Mouse (Mus musculus): ENCODE data around the gene Serpina3m. TPM values are rescaled to one million over a fixed set of nuclear protein-coding genes. Genes with fewer than 3 reads are reported as not detected.
"Not testable (repeated sequence)": the region's sequence is repeated elsewhere in the genome, so short reads cannot be mapped to it uniquely, and the experiment has no call there.

Serpina3m gene
- total and polyA plus RNA-seq, 3 experiments = not detected

- no peak for DNase-seq
- intact Hi-C loops (cut with DNase I) = no loop called here
- WGBS = 66% methylated on average over 2 of the region's 2 CpGs
- no peak overlapping the region for H3K9ac ChIP-seq (ENCODE audit: low read depth, low read length)
- H3K27me3 ChIP-seq (ENCODE audit: control insufficient read depth, insufficient read depth, low read length) = no peaks in the 10 kb centered on the region
- no peaks in the 10 kb centered on the region for H3K79me2 ChIP-seq (replicated peaks; ENCODE audit: control insufficient read depth, insufficient read depth, low read length)
- no peak overlapping the region for H3K27ac ChIP-seq
- H3K4me3 ChIP-seq = no peak overlapping the region
- TF ChIP-seq POLR2A (IDR thresholded peaks at IDR 0.05; ENCODE audit: insufficient read depth, low read depth, low read length) (no peak), CTCF (IDR thresholded peaks at IDR 0.05) (no peak), EP300 (IDR thresholded peaks at IDR 0.05; ENCODE audit: insufficient read depth, low read depth, low read length) (no peak)
- no peaks in the 10 kb centered on the region for H3K36me3 ChIP-seq (ENCODE audit: control insufficient read depth, insufficient read depth, low read length)
- no peaks in the 10 kb centered on the region for H3K4me1 ChIP-seq (ENCODE audit: control insufficient read depth, insufficient read depth, low read length)
These were observed 8.8 kb downstream of the Serpina3m start for GRCm38 (mm10) chr12:104347091-104347490.

- not testable (repeated sequence) for H3K36me3 ChIP-seq (ENCODE audit: control insufficient read depth, insufficient read depth, low read length); H3K27ac ChIP-seq; H3K79me2 ChIP-seq (replicated peaks; ENCODE audit: control insufficient read depth, insufficient read depth, low read length); H3K4me3 ChIP-seq; H3K9ac ChIP-seq (ENCODE audit: low read depth, low read length); H3K4me1 ChIP-seq (ENCODE audit: control insufficient read depth, insufficient read depth, low read length); H3K27me3 ChIP-seq (ENCODE audit: control insufficient read depth, insufficient read depth, low read length)
- TF ChIP-seq CTCF (IDR thresholded peaks at IDR 0.05) = peak; percentile 59
- intact Hi-C loops (cut with DNase I) = loop anchor here (2.0 kb wide), 1 partner anchor 67 kb away; no protein-coding TSS in a partner anchor
- DNase-seq = peak; percentile 6 to 36
- WGBS = 22% methylated on average over 3 of the region's 3 CpGs
These were observed 13.5 kb downstream of the Serpina3m start for GRCm38 (mm10) chr12:104351812-104352211.

DNA sequence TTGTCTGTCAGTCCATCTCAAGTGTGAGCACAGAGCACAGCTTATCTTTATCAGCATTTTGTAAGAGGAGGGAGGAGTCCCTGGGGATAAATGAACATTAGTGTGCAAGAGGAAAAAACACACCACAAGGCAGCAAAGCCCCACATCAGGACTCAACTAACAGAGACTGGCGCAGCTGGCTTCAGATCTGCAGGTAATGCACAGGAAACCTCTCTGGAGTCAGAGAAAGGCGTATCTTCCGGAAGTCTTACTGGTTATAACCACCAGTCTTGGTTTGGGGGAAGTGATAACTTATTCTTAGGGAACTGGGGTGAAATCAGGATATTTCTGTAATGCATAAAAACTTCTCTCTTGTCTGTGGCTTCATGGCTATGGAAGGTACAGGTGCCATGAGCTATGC lies 17.7 kb downstream of the Serpina3m start:
- 74% methylated on average over 3 of the region's 3 CpGs for WGBS
- DNase-seq = no peak
- TF ChIP-seq CTCF (IDR thresholded peaks at IDR 0.05) (no peak), POLR2A (IDR thresholded peaks at IDR 0.05; ENCODE audit: insufficient read depth, low read depth, low read length) (no peak), EP300 (IDR thresholded peaks at IDR 0.05; ENCODE audit: insufficient read depth, low read depth, low read length) (no peak)
- Histone ChIP-seq H3K9ac (ENCODE audit: low read depth, low read length) (no peak overlapping the region), H3K4me3 (no peak overlapping the region), H3K4me1 (ENCODE audit: control insufficient read depth, insufficient read depth, low read length) (no peaks in the 10 kb centered on the region), H3K79me2 (replicated peaks; ENCODE audit: control insufficient read depth, insufficient read depth, low read length) (no peaks in the 10 kb centered on the region), H3K36me3 (ENCODE audit: control insufficient read depth, insufficient read depth, low read length) (no peaks in the 10 kb centered on the region), H3K27ac (no peak overlapping the region), H3K27me3 (ENCODE audit: control insufficient read depth, insufficient read depth, low read length) (no peaks in the 10 kb centered on the region)
- intact Hi-C loops (cut with DNase I) = no loop called here

GRCm38 (mm10) chr12:104369986-104370385 lies 31.7 kb downstream of the Serpina3m start:
- no peak overlapping the region for H3K27ac ChIP-seq
- no peak overlapping the region for H3K4me3 ChIP-seq
- no peaks in the 10 kb centered on the region for H3K79me2 ChIP-seq (replicated peaks; ENCODE audit: control insufficient read depth, insufficient read depth, low read length)
- no peak for DNase-seq
- no peak for TF ChIP-seq EP300 (IDR thresholded peaks at IDR 0.05; ENCODE audit: insufficient read depth, low read depth, low read length)
- TF ChIP-seq POLR2A (IDR thresholded peaks at IDR 0.05; ENCODE audit: insufficient read depth, low read depth, low read length) = no peak
- TF ChIP-seq CTCF (IDR thresholded peaks at IDR 0.05) = no peak
- no peaks in the 10 kb centered on the region for H3K27me3 ChIP-seq (ENCODE audit: control insufficient read depth, insufficient read depth, low read length)
- no peaks in the 10 kb centered on the region for H3K36me3 ChIP-seq (ENCODE audit: control insufficient read depth, insufficient read depth, low read length)
- intact Hi-C loops (cut with DNase I) = no loop called here
- 83% methylated on average over 3 of the region's 3 CpGs for WGBS
- no peak overlapping the region for H3K9ac ChIP-seq (ENCODE audit: low read depth, low read length)
- no peaks in the 10 kb centered on the region for H3K4me1 ChIP-seq (ENCODE audit: control insufficient read depth, insufficient read depth, low read length)

- H3K27me3 ChIP-seq (ENCODE audit: control insufficient read depth, insufficient read depth, low read length); H3K79me2 ChIP-seq (replicated peaks; ENCODE audit: control insufficient read depth, insufficient read depth, low read length); DNase-seq; H3K36me3 ChIP-seq (ENCODE audit: control insufficient read depth, insufficient read depth, low read length); H3K4me3 ChIP-seq; intact Hi-C loops (cut with DNase I); H3K9ac ChIP-seq (ENCODE audit: low read depth, low read length); H3K27ac ChIP-seq; H3K4me1 ChIP-seq (ENCODE audit: control insufficient read depth, insufficient read depth, low read length): not testable (repeated sequence)
- 69% methylated on average over 5 of the region's 5 CpGs for WGBS
These were observed 38.9 kb downstream of the Serpina3m start for GRCm38 (mm10) chr12:104377179-104377578.

- H3K27me3 ChIP-seq (ENCODE audit: control insufficient read depth, insufficient read depth, low read length); DNase-seq; H3K27ac ChIP-seq; H3K79me2 ChIP-seq (replicated peaks; ENCODE audit: control insufficient read depth, insufficient read depth, low read length); H3K9ac ChIP-seq (ENCODE audit: low read depth, low read length); H3K36me3 ChIP-seq (ENCODE audit: control insufficient read depth, insufficient read depth, low read length); intact Hi-C loops (cut with DNase I); H3K4me3 ChIP-seq; H3K4me1 ChIP-seq (ENCODE audit: control insufficient read depth, insufficient read depth, low read length): not testable (repeated sequence)
- WGBS = 68% methylated on average over 2 of the region's 2 CpGs
These were observed 40.1 kb downstream of the Serpina3m start for GRCm38 (mm10) chr12:104378351-104378750.

- intact Hi-C loops (cut with DNase I); H3K27me3 ChIP-seq (ENCODE audit: control insufficient read depth, insufficient read depth, low read length); DNase-seq; H3K4me3 ChIP-seq; H3K27ac ChIP-seq; H3K79me2 ChIP-seq (replicated peaks; ENCODE audit: control insufficient read depth, insufficient read depth, low read length); H3K9ac ChIP-seq (ENCODE audit: low read depth, low read length); H3K4me1 ChIP-seq (ENCODE audit: control insufficient read depth, insufficient read depth, low read length); H3K36me3 ChIP-seq (ENCODE audit: control insufficient read depth, insufficient read depth, low read length): not testable (repeated sequence)
- 63% methylated on average over 5 of the region's 5 CpGs for WGBS
These were observed 40.5 kb downstream of the Serpina3m start for GRCm38 (mm10) chr12:104378815-104379214.
